Mouse (Mus musculus): ENCODE data around the gene Zfp652. TPM values are rescaled to one million over a fixed set of nuclear protein-coding genes. Genes with fewer than 3 reads are reported as not detected.

Gene Zfp652
- total and polyA plus RNA-seq, 3 experiments: 57.0 to 261 (median 180) TPM

- no peak for ATAC-seq (ENCODE audit: extremely low read depth, insufficient number of reproducible peaks, low FRiP score, poor library complexity, severe bottlenecking)
- Histone ChIP-seq H3K4me1 (ENCODE audit: insufficient read depth, low read depth, low read length) (peaks cover 56% of the 10 kb centered on the region), H3K36me3 (replicated peaks) (peaks cover 94% of the 10 kb centered on the region), H3K27me3 (ENCODE audit: insufficient read depth, low read length) (no peaks in the 10 kb centered on the region), H3K4me3 (ENCODE audit: low read depth, low read length) (no peak overlapping the region), H3K9me3 (replicated peaks) (no peaks in the 10 kb centered on the region)
- no peak for DNase-seq (ENCODE audit: low spot score)
- TF ChIP-seq GATA2 (IDR thresholded peaks at IDR 0.05; ENCODE audit: borderline replicate concordance, low read depth, low read length): no peak
- no peak for TF ChIP-seq TAL1 (conservative IDR thresholded peaks at IDR 0.05; ENCODE audit: low read depth, low read length)
- TF ChIP-seq POLR2AphosphoS5 (IDR thresholded peaks at IDR 0.05; ENCODE audit: insufficient replicate concordance, low read depth, low read length): no peak
- no peak for TF ChIP-seq CTCF (IDR thresholded peaks at IDR 0.05; ENCODE audit: low read depth, low read length)
- TF ChIP-seq GATA1 (IDR thresholded peaks at IDR 0.05; ENCODE audit: borderline replicate concordance, low read length): no peak
Observed at GRCm38 (mm10) chr11:95768244-95768643, 55.8 kb downstream of the Zfp652 start.

- DNase-seq (ENCODE audit: low spot score): no peak
- Histone ChIP-seq H3K4me1 (ENCODE audit: insufficient read depth, low read depth, low read length) (peaks cover 57% of the 10 kb centered on the region), H3K4me3 (ENCODE audit: low read depth, low read length) (no peak overlapping the region), H3K36me3 (replicated peaks) (peaks cover 94% of the 10 kb centered on the region), H3K9me3 (replicated peaks) (no peaks in the 10 kb centered on the region), H3K27me3 (ENCODE audit: insufficient read depth, low read length) (no peaks in the 10 kb centered on the region)
- no peak for TF ChIP-seq TAL1 (conservative IDR thresholded peaks at IDR 0.05; ENCODE audit: low read depth, low read length)
- TF ChIP-seq GATA2 (IDR thresholded peaks at IDR 0.05; ENCODE audit: borderline replicate concordance, low read depth, low read length): no peak
- no peak for TF ChIP-seq CTCF (IDR thresholded peaks at IDR 0.05; ENCODE audit: low read depth, low read length)
- ATAC-seq (ENCODE audit: extremely low read depth, insufficient number of reproducible peaks, low FRiP score, poor library complexity, severe bottlenecking): no peak
Observed at GRCm38 (mm10) chr11:95769208-95769607, 56.7 kb downstream of the Zfp652 start.

- H3K27me3 ChIP-seq (ENCODE audit: insufficient read depth, low read length): no peaks in the 10 kb centered on the region
- peaks cover 96% of the 10 kb centered on the region for H3K36me3 ChIP-seq (replicated peaks)
- ATAC-seq (ENCODE audit: extremely low read depth, insufficient number of reproducible peaks, low FRiP score, poor library complexity, severe bottlenecking) (no peak), DNase-seq (ENCODE audit: low spot score) (no peak)
- H3K9me3 ChIP-seq (replicated peaks): no peaks in the 10 kb centered on the region
- no peak overlapping the region for H3K4me3 ChIP-seq (ENCODE audit: low read depth, low read length)
- H3K4me1 ChIP-seq (ENCODE audit: insufficient read depth, low read depth, low read length): peaks cover 61% of the 10 kb centered on the region
- 0 out of 2 replicates have a peak, but pooled peaks have one; percentile 30 for TF ChIP-seq CTCF (IDR thresholded peaks at IDR 0.05; ENCODE audit: low read depth, low read length)
- TF ChIP-seq TAL1 (conservative IDR thresholded peaks at IDR 0.05; ENCODE audit: low read depth, low read length): no peak
Observed at GRCm38 (mm10) chr11:95770720-95771364, 58.4 kb downstream of the Zfp652 start.

- DNase-seq (ENCODE audit: low spot score) (no peak), ATAC-seq (ENCODE audit: extremely low read depth, insufficient number of reproducible peaks, low FRiP score, poor library complexity, severe bottlenecking) (no peak)
- peaks cover 98% of the 10 kb centered on the region for H3K36me3 ChIP-seq (replicated peaks)
- H3K4me3 ChIP-seq (ENCODE audit: low read depth, low read length): no peak overlapping the region
- peaks cover 67% of the 10 kb centered on the region for H3K4me1 ChIP-seq (ENCODE audit: insufficient read depth, low read depth, low read length)
- H3K9me3 ChIP-seq (replicated peaks): no peaks in the 10 kb centered on the region
- TF ChIP-seq TAL1 (conservative IDR thresholded peaks at IDR 0.05; ENCODE audit: low read depth, low read length) (no peak), POLR2AphosphoS5 (IDR thresholded peaks at IDR 0.05; ENCODE audit: insufficient replicate concordance, low read depth, low read length) (no peak), CTCF (IDR thresholded peaks at IDR 0.05; ENCODE audit: low read depth, low read length) (no peak), GATA2 (IDR thresholded peaks at IDR 0.05; ENCODE audit: borderline replicate concordance, low read depth, low read length) (no peak), GATA1 (IDR thresholded peaks at IDR 0.05; ENCODE audit: borderline replicate concordance, low read length) (no peak)
- no peaks in the 10 kb centered on the region for H3K27me3 ChIP-seq (ENCODE audit: insufficient read depth, low read length)
Observed at GRCm38 (mm10) chr11:95771665-95772064, 59.2 kb downstream of the Zfp652 start.

GRCm38 (mm10) chr11:95773264-95773663 is 60.8 kb downstream of the Zfp652 start:
- H3K36me3 ChIP-seq (replicated peaks): peaks cover 99% of the 10 kb centered on the region
- H3K4me3 ChIP-seq (ENCODE audit: low read depth, low read length): no peak overlapping the region
- no peak for TF ChIP-seq GATA2 (IDR thresholded peaks at IDR 0.05; ENCODE audit: borderline replicate concordance, low read depth, low read length)
- no peak for TF ChIP-seq CTCF (IDR thresholded peaks at IDR 0.05; ENCODE audit: low read depth, low read length)
- no peak for TF ChIP-seq GATA1 (IDR thresholded peaks at IDR 0.05; ENCODE audit: borderline replicate concordance, low read length)
- TF ChIP-seq POLR2AphosphoS5 (IDR thresholded peaks at IDR 0.05; ENCODE audit: insufficient replicate concordance, low read depth, low read length): no peak
- no peak for TF ChIP-seq TAL1 (conservative IDR thresholded peaks at IDR 0.05; ENCODE audit: low read depth, low read length)
- ATAC-seq (ENCODE audit: extremely low read depth, insufficient number of reproducible peaks, low FRiP score, poor library complexity, severe bottlenecking) (no peak), DNase-seq (ENCODE audit: low spot score) (no peak)
- no peaks in the 10 kb centered on the region for H3K9me3 ChIP-seq (replicated peaks)
- peaks cover 81% of the 10 kb centered on the region for H3K4me1 ChIP-seq (ENCODE audit: insufficient read depth, low read depth, low read length)
- H3K27me3 ChIP-seq (ENCODE audit: insufficient read depth, low read length): no peaks in the 10 kb centered on the region

GRCm38 (mm10) chr11:95777323-95778297 is 65.1 kb downstream of the Zfp652 start:
- H3K4me3 ChIP-seq (ENCODE audit: low read depth, low read length): peak overlapping the region; percentile 51; the same call in 1 of the 2 replicates
- DNase-seq (ENCODE audit: low spot score): peak; percentile 68

More at GRCm38 (mm10) chr11:95777323-95778297, 65.1 kb downstream of the Zfp652 start:
- 0 out of 2 replicates have a peak, but pooled peaks have one; percentile 9 for TF ChIP-seq TAL1 (conservative IDR thresholded peaks at IDR 0.05; ENCODE audit: low read depth, low read length)
- no peak for TF ChIP-seq GATA2 (IDR thresholded peaks at IDR 0.05; ENCODE audit: borderline replicate concordance, low read depth, low read length)
- TF ChIP-seq GATA1 (IDR thresholded peaks at IDR 0.05; ENCODE audit: borderline replicate concordance, low read length): no peak
- no peak; the same call in 1 of the 2 replicates for TF ChIP-seq POLR2AphosphoS5 (IDR thresholded peaks at IDR 0.05; ENCODE audit: insufficient replicate concordance, low read depth, low read length)
- peaks cover 68% of the 10 kb centered on the region for H3K4me1 ChIP-seq (ENCODE audit: insufficient read depth, low read depth, low read length)
- H3K9me3 ChIP-seq (replicated peaks): no peaks in the 10 kb centered on the region
- H3K27me3 ChIP-seq (ENCODE audit: insufficient read depth, low read length): no peaks in the 10 kb centered on the region
- H3K36me3 ChIP-seq (replicated peaks): peaks cover 88% of the 10 kb centered on the region
- peak; percentile 72 for ATAC-seq (ENCODE audit: extremely low read depth, insufficient number of reproducible peaks, low FRiP score, poor library complexity, severe bottlenecking)

Data from G1E (cell line).